Mouse (Mus musculus): ENCODE data around the gene Trub2. TPM values are rescaled to one million over a fixed set of nuclear protein-coding genes. Genes with fewer than 3 reads are reported as not detected.

Gene Trub2
- polyA plus RNA-seq, 1 experiment from 2014 or later = 32.8 TPM

GRCm38 (mm10) chr2:29723132-29723531 lies 65.2 kb downstream of the Trub2 start:
- Histone ChIP-seq H3K4me1 (ENCODE audit: control insufficient read depth, insufficient read depth, low read length) (no peaks in the 10 kb centered on the region), H3K9me3 (replicated peaks; ENCODE audit: control insufficient read depth, low read length, poor library complexity, severe bottlenecking) (no peaks in the 10 kb centered on the region), H3K27me3 (ENCODE audit: control insufficient read depth, insufficient read depth, low read depth, low read length) (no peaks in the 10 kb centered on the region), H3K4me2 (ENCODE audit: low read length) (no peak overlapping the region), H3K36me3 (ENCODE audit: control insufficient read depth, insufficient read depth, low read length) (peaks cover 33% of the 10 kb centered on the region), H3K9ac (ENCODE audit: low read depth, low read length) (no peak overlapping the region), H3K4me3 (ENCODE audit: low read depth, low read length) (no peak overlapping the region), H3K27ac (ENCODE audit: low read length) (no peak overlapping the region)
- ATAC-seq = no peak
- WGBS = 91% methylated on average over 3 of the region's 3 CpGs

GRCm38 (mm10) chr2:29718581-29718980 lies 69.7 kb downstream of the Trub2 start:
- Histone ChIP-seq H3K9ac (ENCODE audit: low read depth, low read length) (no peak overlapping the region), H3K4me2 (ENCODE audit: low read length) (no peak overlapping the region), H3K9me3 (replicated peaks; ENCODE audit: control insufficient read depth, low read length, poor library complexity, severe bottlenecking) (no peaks in the 10 kb centered on the region), H3K27me3 (ENCODE audit: control insufficient read depth, insufficient read depth, low read depth, low read length) (no peaks in the 10 kb centered on the region), H3K4me3 (ENCODE audit: low read depth, low read length) (no peak overlapping the region), H3K27ac (ENCODE audit: low read length) (no peak overlapping the region), H3K36me3 (ENCODE audit: control insufficient read depth, insufficient read depth, low read length) (peaks cover 23% of the 10 kb centered on the region), H3K4me1 (ENCODE audit: control insufficient read depth, insufficient read depth, low read length) (no peaks in the 10 kb centered on the region)
- no peak for ATAC-seq
- WGBS = 94% methylated on average over 5 of the region's 5 CpGs

- no peak for ATAC-seq
- Histone ChIP-seq H3K4me2 (ENCODE audit: low read length) (no peak overlapping the region), H3K36me3 (ENCODE audit: control insufficient read depth, insufficient read depth, low read length) (peaks cover 21% of the 10 kb centered on the region), H3K4me1 (ENCODE audit: control insufficient read depth, insufficient read depth, low read length) (no peaks in the 10 kb centered on the region), H3K27ac (ENCODE audit: low read length) (no peak overlapping the region), H3K27me3 (ENCODE audit: control insufficient read depth, insufficient read depth, low read depth, low read length) (no peaks in the 10 kb centered on the region), H3K9me3 (replicated peaks; ENCODE audit: control insufficient read depth, low read length, poor library complexity, severe bottlenecking) (no peaks in the 10 kb centered on the region), H3K4me3 (ENCODE audit: low read depth, low read length) (no peak overlapping the region), H3K9ac (ENCODE audit: low read depth, low read length) (no peak overlapping the region)
- 22% methylated on average over 6 of the region's 6 CpGs for WGBS
These were observed 71.6 kb downstream of the Trub2 start for GRCm38 (mm10) chr2:29716691-29717090.

- Histone ChIP-seq H3K4me2 (ENCODE audit: low read length) (no peak overlapping the region), H3K27ac (ENCODE audit: low read length) (no peak overlapping the region), H3K4me1 (ENCODE audit: control insufficient read depth, insufficient read depth, low read length) (no peaks in the 10 kb centered on the region), H3K36me3 (ENCODE audit: control insufficient read depth, insufficient read depth, low read length) (peaks cover 24% of the 10 kb centered on the region), H3K9me3 (replicated peaks; ENCODE audit: control insufficient read depth, low read length, poor library complexity, severe bottlenecking) (no peaks in the 10 kb centered on the region), H3K27me3 (ENCODE audit: control insufficient read depth, insufficient read depth, low read depth, low read length) (no peaks in the 10 kb centered on the region), H3K4me3 (ENCODE audit: low read depth, low read length) (no peak overlapping the region), H3K9ac (ENCODE audit: low read depth, low read length) (no peak overlapping the region)
- ATAC-seq = no peak
- 47% methylated on average over 7 of the region's 7 CpGs for WGBS
These were observed 72.2 kb downstream of the Trub2 start for GRCm38 (mm10) chr2:29716143-29716542.

- Histone ChIP-seq H3K27ac (ENCODE audit: low read length) (no peak overlapping the region), H3K9me3 (replicated peaks; ENCODE audit: control insufficient read depth, low read length, poor library complexity, severe bottlenecking) (no peaks in the 10 kb centered on the region), H3K4me3 (ENCODE audit: low read depth, low read length) (no peak overlapping the region), H3K36me3 (ENCODE audit: control insufficient read depth, insufficient read depth, low read length) (peaks cover 18% of the 10 kb centered on the region), H3K9ac (ENCODE audit: low read depth, low read length) (no peak overlapping the region), H3K4me1 (ENCODE audit: control insufficient read depth, insufficient read depth, low read length) (no peaks in the 10 kb centered on the region), H3K4me2 (ENCODE audit: low read length) (no peak overlapping the region), H3K27me3 (ENCODE audit: control insufficient read depth, insufficient read depth, low read depth, low read length) (no peaks in the 10 kb centered on the region)
- ATAC-seq = no peak
- 94% methylated on average over 5 of the region's 5 CpGs for WGBS
These were observed 74.2 kb downstream of the Trub2 start for GRCm38 (mm10) chr2:29714127-29714526.

- Histone ChIP-seq H3K4me2 (ENCODE audit: low read length) (no peak overlapping the region), H3K27me3 (ENCODE audit: control insufficient read depth, insufficient read depth, low read depth, low read length) (no peaks in the 10 kb centered on the region), H3K36me3 (ENCODE audit: control insufficient read depth, insufficient read depth, low read length) (peaks cover 18% of the 10 kb centered on the region), H3K9ac (ENCODE audit: low read depth, low read length) (no peak overlapping the region), H3K4me3 (ENCODE audit: low read depth, low read length) (no peak overlapping the region), H3K27ac (ENCODE audit: low read length) (no peak overlapping the region), H3K4me1 (ENCODE audit: control insufficient read depth, insufficient read depth, low read length) (no peaks in the 10 kb centered on the region), H3K9me3 (replicated peaks; ENCODE audit: control insufficient read depth, low read length, poor library complexity, severe bottlenecking) (no peaks in the 10 kb centered on the region)
- no peak for ATAC-seq
- 82% methylated on average over 1 of the region's 2 CpGs for WGBS
These were observed 74.8 kb downstream of the Trub2 start for GRCm38 (mm10) chr2:29713501-29713900.

- no peaks in the 10 kb centered on the region for H3K27me3 ChIP-seq (ENCODE audit: control insufficient read depth, insufficient read depth, low read depth, low read length)
- H3K4me2 ChIP-seq (ENCODE audit: low read length) = no peak overlapping the region
- H3K36me3 ChIP-seq (ENCODE audit: control insufficient read depth, insufficient read depth, low read length) = peaks cover 31% of the 10 kb centered on the region
- 88% methylated on average over 5 of the region's 5 CpGs for WGBS
- no peaks in the 10 kb centered on the region for H3K9me3 ChIP-seq (replicated peaks; ENCODE audit: control insufficient read depth, low read length, poor library complexity, severe bottlenecking)
- H3K4me1 ChIP-seq (ENCODE audit: control insufficient read depth, insufficient read depth, low read length) = no peaks in the 10 kb centered on the region
- H3K9ac ChIP-seq (ENCODE audit: low read depth, low read length) = no peak overlapping the region
- ATAC-seq = no peak
- H3K27ac ChIP-seq (ENCODE audit: low read length) = no peak overlapping the region
- H3K4me3 ChIP-seq (ENCODE audit: low read depth, low read length) = no peak overlapping the region
These were observed 76.4 kb downstream of the Trub2 start for GRCm38 (mm10) chr2:29711877-29712276.

Other genes with a start within 250 kb of the Trub2 start
- 18.1 and 18.7 TPM in 2 replicates for gene Rapgef1, start 168.8 kb downstream of the Trub2 start, polyA plus RNA-seq (2015; fragmentation: Nextera tagmentation; extraction: Ambion mirVana)
- 0.23 and 0.32 TPM in 2 replicates for gene Gm13420, start 36.8 kb downstream of the Trub2 start, polyA plus RNA-seq (2015; fragmentation: Nextera tagmentation; extraction: Ambion mirVana)
- not detected in 2 replicates for gene Gm13547, start 29.2 kb downstream of the Trub2 start, polyA plus RNA-seq (2015; fragmentation: Nextera tagmentation; extraction: Ambion mirVana)
- gene Coq4, start 1.0 kb downstream of the Trub2 start, polyA plus RNA-seq (2015; fragmentation: Nextera tagmentation; extraction: Ambion mirVana) = 38.3 and 40.5 TPM in 2 replicates
- gene Slc27a4, start 14.1 kb upstream of the Trub2 start, polyA plus RNA-seq (2015; fragmentation: Nextera tagmentation; extraction: Ambion mirVana) = 42.6 and 43.2 TPM in 2 replicates
- gene Urm1, start 31.6 kb upstream of the Trub2 start, polyA plus RNA-seq (2015; fragmentation: Nextera tagmentation; extraction: Ambion mirVana) = 21.8 and 29.9 TPM in 2 replicates
- 15.1 and 21.2 TPM in 2 replicates for gene Cercam, start 80.7 kb upstream of the Trub2 start, polyA plus RNA-seq (2015; fragmentation: Nextera tagmentation; extraction: Ambion mirVana)
- gene Odf2, start 100.7 kb upstream of the Trub2 start, polyA plus RNA-seq (2015; fragmentation: Nextera tagmentation; extraction: Ambion mirVana) = 66.2 and 69.9 TPM in 2 replicates
- gene Gle1, start 146.9 kb upstream of the Trub2 start, polyA plus RNA-seq (2015; fragmentation: Nextera tagmentation; extraction: Ambion mirVana) = 65.3 and 72.9 TPM in 2 replicates
- gene Sptan1, start 177.1 kb upstream of the Trub2 start, polyA plus RNA-seq (2015; fragmentation: Nextera tagmentation; extraction: Ambion mirVana) = 240 and 243 TPM in 2 replicates